Mouse (Mus musculus): Measurements from ENCODE around the gene Ptdss2.

Gene Ptdss2

GRCm38 (mm10) chr7:141175068-141175467 is 52.9 kb downstream of the Ptdss2 start:
- no peak for DNase-seq

- DNase-seq: peak; percentile 78
Measured at GRCm38 (mm10) chr7:141176173-141176572, 54.0 kb downstream of the Ptdss2 start.

GRCm38 (mm10) chr7:141188194-141188593 is 66.0 kb downstream of the Ptdss2 start:
- DNase-seq: no peak

- no peak for DNase-seq
Measured at GRCm38 (mm10) chr7:141188733-141189132, 66.6 kb downstream of the Ptdss2 start.

- no peak for DNase-seq
Measured at GRCm38 (mm10) chr7:141190220-141190619, 68.0 kb downstream of the Ptdss2 start.

- DNase-seq: no peak
Measured at GRCm38 (mm10) chr7:141191036-141191435, 68.9 kb downstream of the Ptdss2 start.

GRCm38 (mm10) chr7:141191796-141192685 is 69.9 kb downstream of the Ptdss2 start:
- DNase-seq: no peak

- DNase-seq: no peak
Measured at GRCm38 (mm10) chr7:141192776-141193347, 70.7 kb downstream of the Ptdss2 start.

GRCm38 (mm10) chr7:141193348-141193856 is 71.2 kb downstream of the Ptdss2 start:
- DNase-seq: peak; percentile 62

GRCm38 (mm10) chr7:141193948-141194347 is 71.8 kb downstream of the Ptdss2 start, which contains the start of the genes Hras and Lrrc56:
TSS of gene Hras (minus strand) at chr7:141194005.
TSS of gene Lrrc56 (plus strand) at chr7:141194157.
- peak; percentile 99 for DNase-seq

GRCm38 (mm10) chr7:141194409-141194808 is 72.2 kb downstream of the Ptdss2 start:
- DNase-seq: no peak

- peak; percentile 85 for DNase-seq
Measured at GRCm38 (mm10) chr7:141194830-141195229, 72.6 kb downstream of the Ptdss2 start.

GRCm38 (mm10) chr7:141195754-141196153 is 73.6 kb downstream of the Ptdss2 start:
- no peak for DNase-seq

GRCm38 (mm10) chr7:141196619-141197282 is 74.6 kb downstream of the Ptdss2 start:
- DNase-seq: no peak

- no peak for DNase-seq
Measured at GRCm38 (mm10) chr7:141198121-141198520, 75.9 kb downstream of the Ptdss2 start.

GRCm38 (mm10) chr7:141204546-141204945 is 82.4 kb downstream of the Ptdss2 start:
- no peak for DNase-seq

- DNase-seq: no peak
Measured at GRCm38 (mm10) chr7:141205504-141205903, 83.3 kb downstream of the Ptdss2 start.

GRCm38 (mm10) chr7:141206182-141206937 is 84.2 kb downstream of the Ptdss2 start:
- DNase-seq: no peak
